Mouse (Mus musculus): ENCODE data around the gene Pde10a.
A peak's percentile ranks its signal among the peaks of the same experiment; 100 is the strongest.

The Pde10a gene

DNA sequence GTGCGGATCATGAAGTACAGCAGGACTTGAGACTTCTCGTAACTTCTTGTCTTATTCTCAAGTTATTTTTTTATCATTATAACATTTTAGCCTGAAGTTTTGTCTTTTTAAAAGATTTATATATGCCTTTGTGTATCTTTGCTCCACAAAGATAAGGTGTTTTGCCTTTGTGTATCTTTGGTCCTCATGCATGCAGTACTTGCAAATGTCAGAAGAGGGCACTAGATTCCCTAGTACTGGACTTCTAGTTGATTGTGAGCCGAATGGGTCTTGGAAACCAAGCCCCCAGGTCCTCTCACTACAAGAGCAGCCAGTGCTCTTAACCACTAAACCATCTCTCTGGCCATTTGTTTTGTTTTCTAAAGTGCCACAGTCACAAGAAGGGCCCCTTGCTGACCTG, 55.2 kb downstream of the Pde10a start:
- DNase-seq (ENCODE audit: low read depth in 2 of 2, low spot score in 2 of 2) = peak in 1 of 2 experiments; percentile 24

DNA sequence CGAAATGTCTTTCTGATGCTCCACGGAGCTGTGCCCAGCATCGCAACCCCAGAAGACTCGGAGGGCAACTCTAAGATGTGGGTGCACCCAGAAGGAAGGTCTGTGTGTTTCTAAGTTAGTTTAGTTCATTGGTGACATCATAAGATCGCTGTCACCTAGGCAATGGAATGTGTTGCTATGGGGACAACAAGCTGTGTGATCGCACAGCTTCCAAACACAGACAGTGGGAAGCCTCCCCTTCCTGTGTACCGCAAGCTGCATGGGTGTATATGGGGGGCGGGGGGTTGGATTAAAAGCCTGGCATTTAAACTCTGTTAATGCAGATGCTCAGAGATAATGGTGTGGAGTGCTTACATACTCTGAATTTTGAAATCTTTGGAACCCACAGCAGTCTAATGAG, 56.4 kb downstream of the Pde10a start:
- no peak for DNase-seq (ENCODE audit: low read depth in 2 of 2, low spot score in 2 of 2)

DNA sequence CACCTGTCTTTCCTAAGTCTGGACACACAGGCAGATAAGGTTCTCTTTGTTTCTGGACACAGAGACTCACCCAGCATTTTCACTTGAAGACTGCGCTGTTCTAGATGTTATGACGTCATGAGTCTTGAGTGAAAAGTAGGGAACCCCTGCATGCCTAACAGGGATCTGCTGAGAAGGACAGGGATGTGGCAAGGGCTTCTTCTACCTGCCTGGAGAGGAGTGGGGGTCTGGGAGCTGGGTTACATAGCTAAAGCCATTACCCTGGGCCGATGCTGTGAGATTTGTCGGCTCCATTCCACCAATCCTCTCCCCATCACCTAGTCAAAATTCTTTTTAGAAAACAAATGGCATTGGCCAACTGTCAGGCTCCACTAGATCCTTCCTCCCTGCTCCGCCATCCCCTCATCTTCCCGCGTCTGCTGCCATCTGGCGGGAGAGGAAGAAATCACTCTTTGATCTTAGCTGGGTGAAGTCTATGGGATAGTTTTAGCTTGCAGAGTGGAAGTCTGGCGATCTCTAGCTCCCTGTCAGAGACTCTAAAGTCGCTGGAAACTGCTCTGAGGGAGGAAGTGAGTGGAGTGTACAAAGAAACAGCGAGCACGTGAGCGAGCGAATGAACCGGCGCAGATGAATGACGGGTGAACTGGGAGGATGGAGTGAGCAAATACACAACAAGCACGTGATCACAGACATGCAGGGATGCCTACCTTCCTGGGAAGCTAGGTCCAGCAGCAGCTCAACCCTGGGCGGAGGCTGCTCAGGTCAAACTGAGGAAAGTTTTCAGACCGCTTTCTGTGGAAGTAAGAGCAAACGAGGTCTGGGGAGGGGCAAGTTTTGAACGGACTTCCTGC, 67.5 kb downstream of the Pde10a start:
- DNase-seq (ENCODE audit: low read depth in 2 of 2, low spot score in 2 of 2) = peak; percentile 61 to 67

DNA sequence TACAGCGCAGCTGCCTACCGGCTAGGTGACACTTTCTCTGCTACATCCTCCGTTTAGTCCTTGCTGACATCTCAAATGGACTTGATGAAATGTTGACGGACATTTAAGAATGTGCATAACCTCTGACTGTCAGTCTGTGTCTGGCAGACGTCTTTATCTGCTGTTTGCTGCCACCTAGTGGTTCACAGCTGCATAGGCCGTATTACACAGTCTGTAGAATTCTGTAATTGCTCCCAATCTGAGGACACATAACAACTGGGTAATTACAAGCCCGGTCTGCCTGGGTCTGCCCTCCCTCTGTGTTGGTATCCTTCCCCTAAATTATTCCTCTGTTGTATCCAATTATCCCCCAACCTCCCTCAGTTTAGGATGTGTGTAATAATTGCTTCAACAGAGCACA, 72.6 kb downstream of the Pde10a start:
- peak; percentile 41 to 60 for DNase-seq (ENCODE audit: low read depth in 2 of 2, low spot score in 2 of 2)

DNA sequence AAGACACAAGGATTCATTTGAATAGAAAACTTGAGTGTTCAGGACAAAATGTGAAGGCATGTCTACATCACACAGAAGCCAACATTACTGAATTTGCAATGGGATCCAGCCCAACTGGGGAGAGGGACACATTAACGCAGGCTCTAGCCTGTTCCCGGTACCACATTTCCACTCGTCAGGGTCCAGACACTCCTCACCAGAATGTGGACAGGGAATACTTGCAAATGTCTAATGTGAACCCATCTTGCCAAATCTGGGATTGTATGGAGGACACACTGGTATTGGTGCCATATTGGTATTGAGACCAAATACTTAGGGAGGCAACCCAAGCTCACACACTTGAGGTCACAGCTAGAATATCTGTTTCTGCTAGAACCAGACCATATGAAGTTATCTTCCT, 77.8 kb downstream of the Pde10a start:
- DNase-seq (ENCODE audit: low read depth in 2 of 2, low spot score in 2 of 2) = no peak

DNA sequence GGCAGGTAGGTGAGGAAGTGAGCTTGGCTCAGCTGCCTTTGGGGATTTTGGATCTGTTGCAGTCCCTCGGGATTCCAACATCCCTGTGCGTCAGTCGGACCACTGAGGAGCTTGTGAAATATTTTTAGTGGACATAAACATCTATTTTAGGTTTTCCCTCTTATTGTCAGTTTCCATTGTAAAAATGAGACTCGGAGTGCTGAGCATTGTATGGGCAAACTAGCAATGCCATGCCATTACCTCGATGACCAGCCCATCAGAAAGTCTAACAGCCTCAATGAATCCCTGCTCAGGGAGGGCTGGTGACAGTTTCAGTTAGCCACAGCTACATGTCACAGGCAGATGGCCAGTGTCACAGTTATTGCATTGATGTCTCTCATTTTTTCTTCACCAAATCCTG, 80.7 kb downstream of the Pde10a start:
- DNase-seq (ENCODE audit: low read depth in 2 of 2, low spot score in 2 of 2) = no peak

DNA sequence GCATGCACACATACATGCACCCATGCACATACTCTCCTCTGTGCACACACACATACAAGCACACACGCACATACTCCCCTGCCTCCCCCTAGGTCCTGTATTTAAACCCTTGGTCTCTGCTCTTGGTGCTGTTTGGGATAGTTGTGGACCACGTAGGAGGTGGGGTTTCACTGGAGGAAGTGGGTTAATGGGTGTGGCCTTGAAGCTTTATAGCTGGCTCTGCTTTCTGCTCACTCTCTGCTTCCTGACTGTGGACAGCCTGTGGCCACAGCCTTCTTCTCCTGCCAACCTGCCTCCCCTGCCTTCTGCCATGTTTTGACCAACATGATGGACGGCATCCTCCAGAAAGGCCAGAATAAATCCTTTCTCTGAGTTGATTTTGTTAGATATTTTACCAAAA, 81.5 kb downstream of the Pde10a start:
- DNase-seq (ENCODE audit: low read depth in 2 of 2, low spot score in 2 of 2) = no peak

DNA sequence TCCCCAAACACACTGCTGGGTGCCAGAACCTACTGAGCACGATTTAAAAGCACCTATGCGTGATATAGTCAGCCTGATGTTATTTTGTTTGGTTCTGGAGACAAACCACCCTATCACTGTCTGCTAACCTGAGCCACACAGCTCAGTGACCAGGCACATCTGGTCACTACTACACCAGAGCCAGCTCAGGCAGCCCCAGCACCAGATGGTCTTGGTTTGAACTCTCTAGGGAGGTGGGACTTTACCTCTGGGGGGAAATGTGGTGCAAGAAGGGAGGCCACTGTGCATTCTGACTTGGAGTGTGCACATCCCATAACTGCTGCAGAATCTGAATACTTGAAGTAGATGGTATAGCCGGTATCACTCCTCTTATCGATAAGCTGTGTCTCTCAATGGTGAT, 86.7 kb downstream of the Pde10a start:
- no peak for DNase-seq (ENCODE audit: low read depth in 2 of 2, low spot score in 2 of 2)

DNA sequence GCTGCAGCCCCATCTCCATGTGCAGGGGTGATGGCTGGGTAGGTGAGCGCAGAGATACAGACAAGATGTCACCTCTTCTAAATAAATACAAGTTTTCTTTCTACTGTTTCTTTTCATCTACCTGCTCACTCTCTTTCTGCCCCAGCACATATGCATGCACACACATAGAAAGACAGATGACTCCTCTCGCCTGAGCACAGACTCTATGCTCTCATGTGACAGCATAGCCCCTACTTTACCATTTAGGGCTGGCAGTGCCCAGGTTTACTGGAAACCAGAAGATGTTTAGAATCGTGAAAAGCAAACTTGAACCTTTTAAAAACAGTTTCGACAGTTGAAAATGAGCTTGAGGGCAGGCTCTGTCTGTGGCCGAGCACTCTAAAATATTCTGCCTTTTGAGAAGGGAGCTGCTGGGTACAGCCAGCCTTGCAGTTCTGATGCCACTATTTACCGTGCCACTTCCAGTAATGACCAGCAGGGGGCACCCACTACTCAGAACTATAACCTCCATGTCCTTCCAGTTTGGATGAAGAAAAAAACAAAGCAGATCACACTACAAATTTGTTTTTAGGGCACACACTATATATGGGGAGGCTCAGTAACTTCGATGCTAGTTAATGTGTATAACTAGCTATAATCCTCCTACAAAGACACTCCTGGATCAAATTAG, 88.8 kb downstream of the Pde10a start:
- DNase-seq (ENCODE audit: low read depth in 2 of 2, low spot score in 2 of 2) = peak; percentile 16 to 43

DNA sequence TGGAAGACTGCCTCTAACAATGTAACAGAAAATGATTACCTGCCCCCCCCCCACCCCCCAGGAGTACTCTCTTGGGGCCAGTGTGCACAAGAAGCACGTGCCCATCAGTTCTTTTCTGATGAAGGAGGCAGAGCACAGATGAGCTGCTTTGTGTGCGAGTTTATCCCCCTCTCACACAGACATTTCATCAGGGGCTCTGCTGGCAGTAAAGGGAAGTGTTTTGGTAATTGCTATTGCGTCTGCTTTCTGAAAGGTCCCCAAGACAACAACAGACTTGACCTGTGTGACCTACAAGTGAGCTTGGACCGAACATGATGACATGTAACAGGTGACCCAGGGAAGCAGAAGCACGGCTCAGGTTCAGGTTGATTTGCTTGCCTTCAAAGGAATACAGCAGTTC, 95.2 kb downstream of the Pde10a start:
- DNase-seq (ENCODE audit: low read depth in 2 of 2, low spot score in 2 of 2) = no peak

DNA sequence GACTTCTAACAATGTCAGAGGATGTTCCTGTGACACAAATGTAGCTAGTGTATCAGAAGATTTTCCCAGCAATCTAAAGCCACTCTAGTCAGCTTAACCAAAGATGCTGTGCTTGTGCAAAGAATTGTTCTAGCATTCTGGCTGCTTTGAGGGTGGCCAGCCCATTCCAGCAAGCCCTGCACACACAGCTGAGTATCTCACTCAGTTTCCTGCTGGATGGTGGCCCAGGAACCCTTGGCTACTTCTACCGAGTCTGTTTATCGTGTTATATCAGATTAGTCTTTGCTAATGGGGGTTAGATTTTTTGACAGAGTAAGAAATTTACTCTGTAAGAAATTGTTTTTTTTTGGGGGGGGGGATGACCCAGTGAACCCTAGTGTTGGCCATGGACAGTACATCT, 95.9 kb downstream of the Pde10a start:
- no peak for DNase-seq (ENCODE audit: low read depth in 2 of 2, low spot score in 2 of 2)

DNA sequence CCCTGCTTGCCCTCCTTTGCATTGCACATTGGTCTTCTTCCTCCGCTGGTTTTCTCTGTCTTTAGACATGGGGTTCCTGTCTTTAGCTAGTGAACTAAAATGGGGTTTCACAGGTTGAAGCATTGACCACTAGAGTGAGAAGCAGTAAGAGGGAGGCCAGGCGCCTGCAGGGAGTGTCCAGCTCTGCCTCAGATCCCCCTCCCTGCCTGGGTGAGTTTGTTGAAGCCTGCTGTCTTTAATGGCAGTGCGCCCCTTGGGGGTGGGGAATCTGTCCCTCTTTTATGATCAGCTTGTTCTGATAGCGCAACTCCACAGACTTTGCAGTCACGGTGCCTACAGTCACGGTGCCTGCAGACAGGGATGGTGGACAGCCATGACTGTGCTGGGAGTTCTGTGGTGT, 96.7 kb downstream of the Pde10a start:
- no peak for DNase-seq (ENCODE audit: low read depth in 2 of 2, low spot score in 2 of 2)

DNA sequence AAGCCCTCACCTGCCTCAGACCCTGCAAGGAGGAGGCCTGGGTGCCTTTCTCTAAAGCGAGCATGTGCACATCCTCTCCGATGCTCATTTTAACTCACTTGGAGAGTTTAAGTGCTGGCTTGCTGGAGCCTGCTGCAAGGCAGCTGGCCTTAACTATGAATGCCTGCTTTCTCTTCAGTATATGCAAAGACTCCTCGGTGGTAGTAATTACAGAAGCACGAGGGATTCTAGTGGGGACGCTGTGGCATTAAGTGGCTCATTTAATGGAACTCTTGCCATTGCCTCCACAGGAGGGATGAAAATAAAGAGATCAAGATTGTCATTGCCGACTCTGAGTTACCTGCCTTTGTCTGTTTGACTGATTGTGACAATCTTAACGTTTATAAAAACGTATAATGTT, 101.2 kb downstream of the Pde10a start:
- no peak for DNase-seq (ENCODE audit: low read depth in 2 of 2, low spot score in 2 of 2)

DNA sequence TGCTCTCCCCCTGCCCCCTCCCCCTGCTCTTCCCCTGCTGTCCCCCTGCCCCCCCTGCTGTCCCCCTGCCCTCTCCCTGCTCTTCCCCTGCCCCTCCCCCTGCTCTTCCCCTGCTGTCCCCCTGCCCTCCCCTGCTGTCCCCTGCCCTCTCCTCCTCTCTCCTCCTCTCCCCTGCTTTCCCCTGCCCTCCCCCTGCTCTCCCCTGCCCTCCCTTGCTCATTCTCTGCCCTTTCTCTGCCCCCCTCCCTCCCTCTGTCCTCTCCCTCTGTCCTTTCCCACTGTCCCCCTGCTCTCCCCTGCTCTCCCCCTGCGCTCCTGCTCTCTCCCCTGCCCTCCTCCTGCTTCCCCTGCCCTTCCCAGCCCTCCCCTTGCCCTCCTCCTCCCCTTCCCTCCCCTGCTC, 106.5 kb downstream of the Pde10a start:
- no peak for DNase-seq (ENCODE audit: low read depth in 2 of 2, low spot score in 2 of 2)

DNA sequence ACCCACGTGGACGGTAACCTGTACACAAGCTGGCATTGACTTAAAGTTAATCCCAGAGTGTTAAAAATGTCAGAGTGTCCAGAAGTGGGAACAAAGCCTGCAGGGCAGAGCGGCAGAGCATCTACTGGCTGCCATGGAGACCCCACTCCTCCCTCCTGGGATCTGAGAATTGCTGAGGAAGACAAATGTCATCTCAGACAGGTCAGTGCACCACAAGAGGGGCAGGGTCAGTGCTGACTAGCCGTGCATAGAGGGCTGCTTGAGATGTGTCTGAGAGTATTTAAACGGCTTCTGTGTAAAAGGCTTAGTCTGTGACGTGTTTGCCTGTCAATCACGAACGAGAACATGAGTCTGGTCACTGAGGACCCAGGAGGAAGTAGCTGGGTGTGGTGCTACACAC, 108.4 kb downstream of the Pde10a start:
- no peak for DNase-seq (ENCODE audit: low read depth in 2 of 2, low spot score in 2 of 2)

DNA sequence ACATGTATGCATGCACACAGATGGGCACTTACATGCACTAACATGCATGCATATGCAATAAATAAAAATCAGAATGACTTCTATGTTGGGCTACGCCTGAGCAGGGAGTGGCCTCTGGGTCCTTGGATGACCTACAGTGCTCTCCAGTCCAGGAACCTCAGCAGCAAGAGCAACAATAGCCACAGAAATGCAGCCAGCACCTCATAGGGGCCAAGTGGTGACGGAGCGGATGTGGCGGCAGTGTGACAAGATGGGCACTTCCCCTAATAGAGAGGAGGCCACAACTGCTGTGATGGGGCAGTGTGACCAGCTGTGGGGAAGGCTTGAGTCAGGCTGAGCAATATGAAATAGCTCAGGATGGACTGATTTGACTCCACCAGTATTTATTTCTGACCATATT, 109.3 kb downstream of the Pde10a start:
- DNase-seq (ENCODE audit: low read depth in 2 of 2, low spot score in 2 of 2) = no peak

DNA sequence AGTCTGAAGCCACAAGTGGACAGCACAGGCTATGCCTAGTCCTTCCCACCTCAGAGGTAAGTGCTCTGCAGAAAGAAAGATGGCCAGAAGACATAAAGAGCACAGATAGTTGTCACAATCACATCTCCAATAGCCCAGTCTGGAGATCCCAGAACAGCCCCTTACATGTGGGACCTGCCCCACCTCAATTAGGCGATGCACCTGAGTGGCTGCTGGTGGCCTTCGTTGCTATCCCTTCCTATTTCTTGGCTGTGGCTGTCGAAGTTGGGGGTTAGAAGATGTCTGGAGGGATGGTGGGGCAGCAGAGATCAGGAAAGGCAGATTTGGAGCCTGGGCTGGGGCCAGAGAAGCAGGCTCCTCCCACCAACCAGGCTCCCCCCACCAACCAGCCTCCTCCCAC, 111.1 kb downstream of the Pde10a start:
- DNase-seq (ENCODE audit: low read depth in 2 of 2, low spot score in 2 of 2) = no peak

DNA sequence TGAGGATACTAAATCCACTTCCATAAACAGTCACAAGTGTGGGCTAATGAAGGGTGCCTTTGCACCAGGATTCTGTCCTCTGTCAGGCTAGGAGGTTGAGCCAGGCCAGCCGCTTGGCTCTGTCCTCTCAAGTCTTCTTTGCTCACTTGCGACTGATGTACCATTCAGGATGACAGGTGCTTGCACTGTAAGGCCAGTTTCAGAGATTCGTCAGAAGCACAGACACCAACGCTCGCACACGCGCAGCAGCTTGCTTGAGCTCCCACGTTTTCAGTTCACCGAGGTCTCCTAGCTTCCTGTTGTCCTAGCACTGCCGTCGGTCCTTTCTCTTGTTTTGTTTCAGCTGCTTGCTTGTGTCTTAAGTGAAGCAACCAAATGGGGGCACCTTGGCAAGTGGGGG, 111.5 kb downstream of the Pde10a start:
- no peak for DNase-seq (ENCODE audit: low read depth in 2 of 2, low spot score in 2 of 2)

DNA sequence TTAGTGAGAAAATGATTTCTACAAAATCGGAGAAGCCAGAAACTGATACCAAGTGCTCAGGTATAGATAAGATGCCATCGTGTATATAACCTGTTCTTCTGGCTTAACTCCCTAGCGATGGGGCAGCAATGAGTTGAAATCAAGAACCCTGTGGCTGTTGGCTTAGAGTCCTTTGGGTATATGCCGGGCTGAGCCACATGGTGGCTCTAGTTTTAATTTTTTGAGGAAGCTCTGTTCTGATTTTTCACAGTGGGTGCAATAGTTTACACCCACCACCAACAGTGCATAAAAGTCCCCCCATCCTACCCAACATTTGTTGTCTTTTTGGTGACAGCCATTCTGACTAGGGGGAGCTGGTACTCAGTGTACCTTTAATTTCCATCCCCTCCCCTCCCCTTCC, 112.0 kb downstream of the Pde10a start:
- no peak for DNase-seq (ENCODE audit: low read depth in 2 of 2, low spot score in 2 of 2)

DNA sequence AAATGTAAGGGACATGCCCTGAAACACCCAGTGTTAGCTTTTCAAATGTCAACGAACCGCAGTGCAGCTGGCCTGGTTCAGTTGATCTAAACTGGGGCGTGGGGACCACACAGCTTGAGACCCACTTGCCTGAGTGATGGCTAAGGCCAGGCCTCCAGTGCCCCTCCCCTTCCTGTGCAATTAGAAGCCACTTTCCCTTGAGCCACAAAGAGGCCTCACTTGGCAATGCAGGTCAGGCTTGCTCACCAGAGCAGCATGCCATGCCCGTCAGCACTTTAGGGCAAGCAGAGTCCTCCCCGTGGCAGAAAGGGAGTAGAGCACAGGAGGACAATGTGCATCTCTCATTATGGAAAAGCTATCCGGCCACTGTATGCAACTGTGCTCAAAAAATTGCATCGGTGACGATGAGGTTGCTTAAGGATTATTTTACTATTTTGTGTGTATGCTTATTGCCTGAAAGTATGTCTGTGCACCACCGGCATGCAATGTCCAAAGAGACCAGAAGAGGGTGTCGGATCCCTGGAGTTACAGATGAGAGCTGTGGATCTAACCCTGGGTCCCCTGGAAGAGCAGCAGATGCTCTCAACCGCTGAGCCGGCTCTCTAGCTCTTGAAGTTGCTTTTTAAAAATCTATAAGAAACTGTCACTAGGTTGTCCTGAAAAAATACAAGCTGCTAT, 114.7 kb downstream of the Pde10a start:
- DNase-seq (ENCODE audit: low read depth in 2 of 2, low spot score in 2 of 2) = no peak

DNA sequence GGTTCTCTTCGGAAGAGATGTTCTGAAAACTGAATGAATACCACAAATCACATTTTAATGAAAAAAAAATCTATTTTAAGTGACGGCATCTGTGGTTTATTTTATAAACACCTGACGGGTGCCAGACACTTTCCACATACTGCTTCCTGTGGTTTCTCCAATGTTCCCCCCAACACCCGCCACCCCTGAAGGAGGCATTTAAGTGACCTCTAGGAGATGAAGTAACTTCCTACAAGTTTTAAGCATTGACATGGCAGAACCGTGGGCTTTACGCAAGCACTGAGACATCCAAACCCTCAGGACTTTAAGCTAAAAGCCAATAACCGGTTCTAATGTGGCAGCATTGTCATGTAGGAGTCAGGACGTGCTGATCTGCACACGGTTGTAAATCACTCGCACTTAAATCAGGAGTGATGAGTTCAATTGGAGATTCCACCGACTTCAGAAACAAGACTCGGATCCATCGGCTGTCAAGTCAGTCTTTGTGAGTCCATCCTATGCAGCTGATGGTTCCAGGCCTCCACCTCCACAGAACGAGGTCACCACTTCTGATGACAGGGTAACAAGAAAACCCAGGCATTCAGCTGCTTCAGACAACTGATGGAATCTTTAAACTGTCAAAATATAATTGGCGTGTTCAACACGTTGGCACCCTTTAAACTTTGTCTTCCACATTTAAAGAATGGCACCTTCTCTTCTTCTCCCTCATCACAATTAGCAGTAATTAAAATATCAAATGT, 115.7 kb downstream of the Pde10a start:
- no peak for DNase-seq (ENCODE audit: low read depth in 2 of 2, low spot score in 2 of 2)

DNA sequence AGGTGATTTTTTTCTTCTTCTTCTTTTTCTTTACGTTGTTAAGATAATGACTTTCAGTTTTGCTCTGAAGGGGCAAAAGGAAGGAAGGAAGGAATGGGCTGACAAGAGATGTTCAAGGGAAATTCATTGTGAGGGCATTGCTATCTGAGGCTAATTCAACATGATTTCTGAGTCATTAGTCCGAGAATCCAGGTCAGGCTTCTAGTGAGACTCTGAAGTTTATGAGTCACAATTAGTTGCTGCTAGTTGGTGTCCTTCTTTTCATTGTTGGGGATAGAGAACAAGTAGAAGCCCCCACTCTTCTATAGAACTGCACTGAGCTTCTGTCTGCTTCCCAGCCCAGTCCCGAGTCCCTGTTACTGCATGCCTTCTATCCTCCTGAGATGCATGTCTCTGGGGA, 116.3 kb downstream of the Pde10a start:
- no peak for DNase-seq (ENCODE audit: low read depth in 2 of 2, low spot score in 2 of 2)
